Mouse (Mus musculus) heart, embryonic 12.5 days (tissue): ENCODE measurements around the gene Ola1. TPM values are rescaled to one million over a fixed set of nuclear protein-coding genes. Genes with fewer than 3 reads are reported as not detected.

Experiments
- ATAC-seq: fragments of 200-750 bp; cut with Nextera tagmentation; 2 replicates; pipeline ENCODE4 v1.8.0; 2017; ENCODE audit warnings: moderate TSS enrichment, moderate library complexity; ENCODE audit not compliant: insufficient number of reproducible peaks, low FRiP score
- H3K27ac ChIP-seq: fragments of 300-500 bp; sonication (generic); 2 replicates; pipeline ENCODE4 v1.5.1; 2016; ENCODE audit warnings: mild to moderate bottlenecking, moderate library complexity; ENCODE audit not compliant: poor library complexity, severe bottlenecking
- H3K27me3 ChIP-seq: fragments of 300-500 bp; sonication (generic); replicated peaks from 2 replicates; pipeline ENCODE4 v1.6.1; 2016; ENCODE audit warnings: mild to moderate bottlenecking, moderate library complexity
- H3K36me3 ChIP-seq: fragments of 300-500 bp; sonication (generic); 2 replicates; pipeline ENCODE4 v1.6.1; 2016; ENCODE audit warnings: mild to moderate bottlenecking, moderate library complexity
- H3K4me1 ChIP-seq: fragments of 300-500 bp; sonication (generic); replicated peaks from 2 replicates; pipeline ENCODE4 v1.6.1; 2016; ENCODE audit warnings: mild to moderate bottlenecking
- H3K4me2 ChIP-seq: fragments of 300-500 bp; sonication (generic); 2 replicates; pipeline ENCODE4 v1.6.1; 2016; ENCODE audit warnings: mild to moderate bottlenecking, moderate library complexity
- H3K4me3 ChIP-seq: fragments of 300-500 bp; sonication (generic); 2 replicates; pipeline ENCODE4 v1.5.1; 2016; ENCODE audit warnings: mild to moderate bottlenecking
- H3K9ac ChIP-seq: fragments of 300-500 bp; sonication (generic); 2 replicates; pipeline ENCODE4 v1.6.1; 2016; ENCODE audit warnings: mild to moderate bottlenecking, moderate library complexity
- H3K9me3 ChIP-seq: fragments of 300-500 bp; sonication (generic); replicated peaks from 2 replicates; pipeline ENCODE4 v1.6.1; 2016; ENCODE audit warnings: mild to moderate bottlenecking, moderate library complexity
- WGBS: fragments of 180-500 bp; shearing (Covaris S2); methylation state at CpG from one replicate; pipeline ENCODE4 v1.1.7; 2016; 5-methylcytosine and 5-hydroxymethylcytosine counted together
- polyA plus RNA-seq: library from polyadenylated mRNA; unstranded; fragments of >200 nt; fragmentation: Nextera tagmentation; extraction: Ambion mirVana; gene quantifications from 2 replicates; pipeline ENCODE4 v1.2.1, GENCODE M21; 2016

Gene Ola1
- polyA plus RNA-seq, 1 experiment from 2014 or later, result 74.4 TPM

- Histone ChIP-seq H3K27ac (0 out of 2 replicates have a peak overlapping the region, but pooled peaks have one; percentile 51), H3K4me1 (peaks cover 20% of the 10 kb centered on the region), H3K36me3 (no peaks in the 10 kb centered on the region), H3K27me3 (no peaks in the 10 kb centered on the region), H3K9me3 (no peaks in the 10 kb centered on the region), H3K4me2 (peak overlapping the region; percentile 42), H3K9ac (no peak overlapping the region), H3K4me3 (no peak overlapping the region)
- peak; percentile 64 for ATAC-seq
- WGBS, result 21% methylated on average over 8 of the region's 8 CpGs
Observed at GRCm38 (mm10) chr2:73085669-73086304, 132.9 kb downstream of the Ola1 start.

- Histone ChIP-seq H3K4me3 (no peak overlapping the region), H3K4me1 (peaks cover 15% of the 10 kb centered on the region), H3K27me3 (0 out of 2 replicates have a peak, but pooled peaks cover 5% of the 10 kb centered on the region), H3K9me3 (no peaks in the 10 kb centered on the region), H3K4me2 (no peak overlapping the region), H3K9ac (no peak overlapping the region), H3K36me3 (no peaks in the 10 kb centered on the region), H3K27ac (no peak overlapping the region)
- 79% methylated on average over 10 of the region's 10 CpGs for WGBS
- ATAC-seq, result no peak
Observed at GRCm38 (mm10) chr2:73082476-73082875, 136.2 kb downstream of the Ola1 start.

GRCm38 (mm10) chr2:73081861-73082260 lies 136.9 kb downstream of the Ola1 start:
- no peak for ATAC-seq
- Histone ChIP-seq H3K4me1 (peaks cover 15% of the 10 kb centered on the region), H3K36me3 (no peaks in the 10 kb centered on the region), H3K9ac (no peak overlapping the region), H3K4me2 (no peak overlapping the region), H3K4me3 (no peak overlapping the region), H3K9me3 (no peaks in the 10 kb centered on the region), H3K27ac (no peak overlapping the region), H3K27me3 (0 out of 2 replicates have a peak, but pooled peaks cover 5% of the 10 kb centered on the region)
- 73% methylated on average over 2 of the region's 2 CpGs for WGBS

- 0 out of 2 replicates have a peak, but pooled peaks cover 5% of the 10 kb centered on the region for H3K27me3 ChIP-seq
- no peaks in the 10 kb centered on the region; the same call in 1 of the 2 replicates for H3K9me3 ChIP-seq
- no peak overlapping the region for H3K27ac ChIP-seq
- H3K4me2 ChIP-seq, result no peak overlapping the region
- H3K4me3 ChIP-seq, result no peak overlapping the region
- H3K36me3 ChIP-seq, result no peaks in the 10 kb centered on the region
- H3K4me1 ChIP-seq, result 0 out of 2 replicates have a peak, but pooled peaks cover 5% of the 10 kb centered on the region
- 60% methylated on average over 1 of the region's 2 CpGs for WGBS
- H3K9ac ChIP-seq, result no peak overlapping the region
- no peak for ATAC-seq
Observed at GRCm38 (mm10) chr2:73080084-73080483, 138.6 kb downstream of the Ola1 start.

GRCm38 (mm10) chr2:73079311-73079710 lies 139.4 kb downstream of the Ola1 start:
- ATAC-seq, result no peak
- Histone ChIP-seq H3K4me2 (no peak overlapping the region), H3K36me3 (no peaks in the 10 kb centered on the region), H3K9ac (no peak overlapping the region), H3K4me3 (no peak overlapping the region), H3K9me3 (no peaks in the 10 kb centered on the region; the same call in 1 of the 2 replicates), H3K4me1 (0 out of 2 replicates have a peak, but pooled peaks cover 4% of the 10 kb centered on the region), H3K27ac (no peak overlapping the region), H3K27me3 (0 out of 2 replicates have a peak, but pooled peaks cover 5% of the 10 kb centered on the region)
- 66% methylated on average over 15 of the region's 15 CpGs for WGBS

GRCm38 (mm10) chr2:73073811-73074472 lies 144.8 kb downstream of the Ola1 start:
- H3K4me3 ChIP-seq, result no peak overlapping the region
- H3K36me3 ChIP-seq, result no peaks in the 10 kb centered on the region
- ATAC-seq, result no peak
- no peak overlapping the region for H3K4me2 ChIP-seq
- H3K27me3 ChIP-seq, result 0 out of 2 replicates have a peak, but pooled peaks cover 5% of the 10 kb centered on the region
- no peak overlapping the region for H3K27ac ChIP-seq
- no peaks in the 10 kb centered on the region; the same call in 1 of the 2 replicates for H3K9me3 ChIP-seq
- H3K9ac ChIP-seq, result no peak overlapping the region
- 86% methylated on average over 11 of the region's 11 CpGs for WGBS
- H3K4me1 ChIP-seq, result peaks cover 6% of the 10 kb centered on the region; the same call in 1 of the 2 replicates

GRCm38 (mm10) chr2:73071201-73071600 lies 147.5 kb downstream of the Ola1 start:
- Histone ChIP-seq H3K4me1 (peaks cover 16% of the 10 kb centered on the region), H3K36me3 (no peaks in the 10 kb centered on the region), H3K4me2 (no peak overlapping the region), H3K27ac (no peak overlapping the region), H3K27me3 (no peaks in the 10 kb centered on the region), H3K9me3 (no peaks in the 10 kb centered on the region; the same call in 1 of the 2 replicates), H3K4me3 (no peak overlapping the region), H3K9ac (no peak overlapping the region)
- WGBS, result 69% methylated on average over 2 of the region's 2 CpGs
- no peak for ATAC-seq

- H3K36me3 ChIP-seq, result no peaks in the 10 kb centered on the region
- no peak overlapping the region for H3K4me2 ChIP-seq
- ATAC-seq, result no peak
- WGBS, result 47% methylated on average over 10 of the region's 10 CpGs
- H3K27ac ChIP-seq, result no peak overlapping the region
- H3K27me3 ChIP-seq, result no peaks in the 10 kb centered on the region
- H3K4me1 ChIP-seq, result peaks cover 16% of the 10 kb centered on the region
- no peaks in the 10 kb centered on the region for H3K9me3 ChIP-seq
- no peak overlapping the region for H3K4me3 ChIP-seq
- H3K9ac ChIP-seq, result no peak overlapping the region
Observed at GRCm38 (mm10) chr2:73070449-73071076, 148.2 kb downstream of the Ola1 start.

GRCm38 (mm10) chr2:73069223-73069825 lies 149.4 kb downstream of the Ola1 start:
- WGBS, result 84% methylated on average over 7 of the region's 7 CpGs
- Histone ChIP-seq H3K4me1 (peaks cover 16% of the 10 kb centered on the region), H3K9me3 (no peaks in the 10 kb centered on the region), H3K9ac (no peak overlapping the region), H3K27ac (no peak overlapping the region), H3K36me3 (no peaks in the 10 kb centered on the region), H3K4me3 (no peak overlapping the region), H3K4me2 (no peak overlapping the region), H3K27me3 (no peaks in the 10 kb centered on the region)
- ATAC-seq, result no peak

GRCm38 (mm10) chr2:73066307-73067167 lies 152.2 kb downstream of the Ola1 start:
- 0 out of 2 replicates have a peak overlapping the region, but pooled peaks have one; percentile 25 for H3K9ac ChIP-seq
- WGBS, result 18% methylated on average over 20 of the region's 20 CpGs
- H3K4me1 ChIP-seq, result peaks cover 16% of the 10 kb centered on the region
- H3K27ac ChIP-seq, result peak overlapping the region; percentile 20
- H3K27me3 ChIP-seq, result no peaks in the 10 kb centered on the region
- peak overlapping the region; percentile 47 for H3K4me2 ChIP-seq
- H3K4me3 ChIP-seq, result no peak overlapping the region
- peak; percentile 77 for ATAC-seq
- no peaks in the 10 kb centered on the region for H3K36me3 ChIP-seq
- H3K9me3 ChIP-seq, result no peaks in the 10 kb centered on the region
